Mouse (Mus musculus) myocyte (in vitro differentiated cells): ENCODE measurements around the gene Ppp1cb.
"Not testable (repeated sequence)": the region's sequence is repeated elsewhere in the genome, so short reads cannot be mapped to it uniquely, and the experiment has no call there.

Experiments
- CEBPB ChIP-seq: IDR thresholded peaks from 2 replicates; pipeline ENCODE4 v1.6.1; 2011; ENCODE audit warnings: mild to moderate bottlenecking, moderate library complexity; ENCODE audit not compliant: poor library complexity, insufficient read depth, severe bottlenecking
- POLR2A ChIP-seq: IDR thresholded peaks from one replicate; pipeline ENCODE4 v1.6.1; 2011; ENCODE audit warnings: low read depth, mild to moderate bottlenecking, control low read depth, moderate library complexity; ENCODE audit not compliant: insufficient read length
- POLR2AphosphoS2 ChIP-seq: IDR thresholded peaks from one replicate; pipeline ENCODE4 v1.6.1; 2011; ENCODE audit warnings: low read depth, control low read depth; ENCODE audit not compliant: insufficient read length
- USF1 ChIP-seq: IDR thresholded peaks from one replicate; pipeline ENCODE4 v1.6.1; 2011; ENCODE audit warnings: low read depth, mild to moderate bottlenecking, control low read depth, moderate library complexity

- not testable (repeated sequence) for TF ChIP-seq CEBPB, POLR2AphosphoS2, POLR2A, USF1
Observed at GRCm38 (mm10) chr5:32434346-32434745, 24.3 kb upstream of the Ppp1cb start.
